In genomic region chr7:19464367-19465307, GRCm38 (mm10) we compare ENCODE assay signal across 9 mouse cellular contexts. TPM values are rescaled to one million over a fixed set of nuclear protein-coding genes. Genes with fewer than 3 reads are reported as not detected.
DNase-seq lines count a peak whose midpoint lies in the region; ATAC-seq and TF ChIP-seq lines count a peak whose summit lies in the region.
"Had no signal": no experiment of that assay in that cellular context is flagged by ENCODE, and none has a peak within 500 bp of the region (broad histone marks: within the 10 kb centered on the region; RNA-seq: fewer than 3 reads in every experiment).

No protein-coding gene starts in this region.

- H3K4me2 ChIP-seq in lung, postnatal 0 days (replicated peaks; ENCODE audit: low read depth, low read length) = no peak overlapping the region
- peak overlapping the region; percentile 24 for H3K4me2 ChIP-seq in stomach, embryonic 15.5 days

- H3K36me3 ChIP-seq in lung, postnatal 0 days (ENCODE audit: insufficient read depth, low read length) = no peaks in the 10 kb centered on the region
- H3K36me3 ChIP-seq in stomach, embryonic 15.5 days = no peaks in the 10 kb centered on the region

- no peaks in the 10 kb centered on the region for H3K4me1 ChIP-seq in lung, postnatal 0 days (ENCODE audit: insufficient read depth, low read depth, low read length)
- H3K4me1 ChIP-seq in stomach, embryonic 15.5 days = peaks cover 9% of the 10 kb centered on the region

- no peak for TF ChIP-seq EP300 in lung, postnatal 0 days (IDR thresholded peaks at IDR 0.05)

- H3K9ac ChIP-seq in lung, postnatal 0 days (replicated peaks; ENCODE audit: low read depth) = no peak overlapping the region
- no peak overlapping the region for H3K9ac ChIP-seq in stomach, embryonic 15.5 days

- 12% methylated on average over 22 of the region's 22 CpGs for WGBS in lung, postnatal 0 days
- WGBS in stomach, embryonic 15.5 days = 15% methylated on average over 22 of the region's 22 CpGs

- H3K27ac ChIP-seq in lung, postnatal 0 days (ENCODE audit: low read length) = no peak overlapping the region
- 0 out of 2 replicates have a peak overlapping the region, but pooled peaks have one; percentile 16 for H3K27ac ChIP-seq in stomach, embryonic 15.5 days

- no peaks in the 10 kb centered on the region for H3K9me3 ChIP-seq in lung, postnatal 0 days (ENCODE audit: low read length)
- H3K9me3 ChIP-seq in stomach, embryonic 15.5 days = no peaks in the 10 kb centered on the region

- no peak overlapping the region for H3K4me3 ChIP-seq in lung, postnatal 0 days (ENCODE audit: low read depth, low read length)
- H3K4me3 ChIP-seq in stomach, embryonic 15.5 days (replicated peaks) = no peak overlapping the region
- H3K4me3 ChIP-seq: erythroblast, embryonic 14.5 days had no signal

- TF ChIP-seq CTCF in lung, postnatal 0 days (IDR thresholded peaks at IDR 0.05) = no peak

- DNase-seq in adrenal gland, postnatal 14 days = peak; percentile 63
- DNase-seq in adrenal gland, postnatal 4 days (ENCODE audit: low spot score in 2 of 2) = no peak
- DNase-seq in lung, postnatal 0 days (ENCODE audit: low spot score) = peak; percentile 27
- DNase-seq in lung, postnatal 36 days = no peak
- peak; percentile 39 to 72 for DNase-seq in kidney, postnatal 25 days
- no peak for DNase-seq in urinary bladder, postnatal 14 days (ENCODE audit: low spot score)
- DNase-seq in cerebellum, adult 9-10 months = no peak

- peak; percentile 35; the same call in 1 of the 2 replicates for ATAC-seq in lung, postnatal 0 days
- no peak for ATAC-seq in stomach, embryonic 15.5 days (ENCODE audit: insufficient read depth, low FRiP score, low read depth)

- H3K27me3 ChIP-seq in lung, postnatal 0 days (replicated peaks; ENCODE audit: insufficient read depth, low read length) = peaks cover 5% of the 10 kb centered on the region; the same call in 1 of the 2 replicates
- peaks cover 23% of the 10 kb centered on the region for H3K27me3 ChIP-seq in stomach, embryonic 15.5 days (replicated peaks)

RNA-seq across cellular contexts. Expression of gene Exoc3l2, which starts 1.5 kb away (rescaled TPM):
- 21.8 and 22.0 TPM in 2 replicates for total RNA-seq in adrenal gland, postnatal 14 days (2021)
- 10 to 100 TPM; 26.7 to 28.7 TPM for total RNA-seq in adrenal gland, postnatal 4 days (2021)
- polyA plus RNA-seq in lung, postnatal 0 days (2015; fragmentation: Nextera tagmentation; extraction: Ambion mirVana) = 1.1 and 1.4 TPM in 2 replicates
- 0.94 and 1.3 TPM in 2 replicates for polyA plus RNA-seq in stomach, embryonic 15.5 days (2015; fragmentation: Nextera tagmentation; extraction: Ambion mirVana)

RNA-seq across cellular contexts. Expression of gene Mark4, which starts 6.0 kb away (rescaled TPM):
- 45.1 and 45.2 TPM in 2 replicates for total RNA-seq in adrenal gland, postnatal 14 days (2021)
- total RNA-seq in adrenal gland, postnatal 4 days (2021) = 10 to 100 TPM; 47.7 to 51.6 TPM
- 7.4 and 7.9 TPM in 2 replicates for polyA plus RNA-seq in lung, postnatal 0 days (2015; fragmentation: Nextera tagmentation; extraction: Ambion mirVana)
- 7.8 and 7.9 TPM in 2 replicates for polyA plus RNA-seq in stomach, embryonic 15.5 days (2015; fragmentation: Nextera tagmentation; extraction: Ambion mirVana)

RNA-seq across cellular contexts. Expression of gene Bloc1s3, which starts 43.5 kb away (rescaled TPM):
- total RNA-seq in adrenal gland, postnatal 14 days (2021) = 6.7 and 8.6 TPM in 2 replicates
- 1 to 10 TPM; 7.7 to 8.1 TPM for total RNA-seq in adrenal gland, postnatal 4 days (2021)
- 2.6 and 3.0 TPM in 2 replicates for polyA plus RNA-seq in lung, postnatal 0 days (2015; fragmentation: Nextera tagmentation; extraction: Ambion mirVana)
- polyA plus RNA-seq in stomach, embryonic 15.5 days (2015; fragmentation: Nextera tagmentation; extraction: Ambion mirVana) = 2.2 and 2.4 TPM in 2 replicates

RNA-seq across cellular contexts. Expression of gene Trappc6a, which starts 43.6 kb away (rescaled TPM):
- total RNA-seq in adrenal gland, postnatal 14 days (2021) = 69.4 and 71.2 TPM in 2 replicates
- total RNA-seq in adrenal gland, postnatal 4 days (2021) = 10 to 100 TPM; 67.0 to 76.7 TPM
- polyA plus RNA-seq in lung, postnatal 0 days (2015; fragmentation: Nextera tagmentation; extraction: Ambion mirVana) = 85.5 and 91.9 TPM in 2 replicates
- polyA plus RNA-seq in stomach, embryonic 15.5 days (2015; fragmentation: Nextera tagmentation; extraction: Ambion mirVana) = 103 and 105 TPM in 2 replicates

RNA-seq across cellular contexts. Expression of gene Nkpd1, which starts 53.0 kb away (rescaled TPM):
- 0.15 and 0.83 TPM in 2 replicates for total RNA-seq in adrenal gland, postnatal 14 days (2021)
- total RNA-seq in adrenal gland, postnatal 4 days (2021) = under 1 TPM; 0.17 to 0.28 TPM
- polyA plus RNA-seq in lung, postnatal 0 days (2015; fragmentation: Nextera tagmentation; extraction: Ambion mirVana) = 0.05 and 0.15 TPM in 2 replicates
- polyA plus RNA-seq in stomach, embryonic 15.5 days (2015; fragmentation: Nextera tagmentation; extraction: Ambion mirVana) = 0.30 and 0.83 TPM in 2 replicates

Comparison
In these comparisons a context has a peak if more than half of its experiments do, and no peak if none do; other contexts are left out.
1. DNase-seq: peak in adrenal gland, postnatal 14 days (single experiment), lung, postnatal 0 days (single experiment) and kidney, postnatal 25 days (2 of 2); none in adrenal gland, postnatal 4 days (0 of 2), lung, postnatal 36 days (single experiment), urinary bladder, postnatal 14 days (single experiment) and cerebellum, adult 9-10 months (single experiment).